Mouse (Mus musculus) heart, embryonic 11.5 days (tissue): ENCODE results near the gene Alox12b. TPM values are rescaled to one million over a fixed set of nuclear protein-coding genes. Genes with fewer than 3 reads are reported as not detected.

Source experiments
- ATAC-seq: fragments of 200-750 bp; cut with Nextera tagmentation; replicated peaks from 2 replicates; pipeline ENCODE4 v1.8.0; 2017; ENCODE audit warnings: moderate library complexity; ENCODE audit not compliant: insufficient number of reproducible peaks, low FRiP score, low TSS enrichment
- H3K27ac ChIP-seq: fragments of 300-500 bp; sonication (generic); 2 replicates; pipeline ENCODE4 v1.5.1; 2014; ENCODE audit warnings: mild to moderate bottlenecking, low read depth, low read length
- H3K27me3 ChIP-seq: fragments of 300-500 bp; sonication (generic); 2 replicates; pipeline ENCODE4 v1.6.1; 2014; ENCODE audit warnings: mild to moderate bottlenecking, low read length, mixed read lengths; ENCODE audit not compliant: control insufficient read depth, insufficient read depth
- H3K36me3 ChIP-seq: fragments of 300-500 bp; sonication (generic); 2 replicates; pipeline ENCODE4 v1.6.1; 2014; ENCODE audit warnings: mild to moderate bottlenecking, low read length, moderate library complexity, mixed read lengths; ENCODE audit not compliant: control insufficient read depth, insufficient read depth
- H3K4me1 ChIP-seq: fragments of 300-500 bp; sonication (generic); 2 replicates; pipeline ENCODE4 v1.6.1; 2014; ENCODE audit warnings: low read length; ENCODE audit not compliant: control insufficient read depth, insufficient read depth
- H3K4me2 ChIP-seq: fragments of 300-500 bp; sonication (generic); 2 replicates; pipeline ENCODE4 v1.6.1; 2014; ENCODE audit warnings: mild to moderate bottlenecking, moderate library complexity
- H3K4me3 ChIP-seq: fragments of 300-500 bp; sonication (generic); 2 replicates; pipeline ENCODE4 v1.5.1; 2014; ENCODE audit warnings: low read depth, low read length
- H3K9ac ChIP-seq: fragments of 300-500 bp; sonication (generic); 2 replicates; pipeline ENCODE4 v1.6.1; 2014; ENCODE audit warnings: mild to moderate bottlenecking, low read depth, low read length, moderate library complexity
- H3K9me3 ChIP-seq: fragments of 300-500 bp; sonication (generic); replicated peaks from 2 replicates; pipeline ENCODE4 v1.6.1; 2016; ENCODE audit warnings: low read length; ENCODE audit not compliant: control insufficient read depth
- WGBS: fragments of 180-500 bp; shearing (Covaris S2); extraction: QIAGEN DNeasy Blood & Tissue Kit; methylation state at CpG from one replicate; pipeline ENCODE4 v1.1.7; 2014; ENCODE audit not compliant: insufficient replicate concordance; 5-methylcytosine and 5-hydroxymethylcytosine counted together
- polyA plus RNA-seq: library from polyadenylated mRNA; unstranded; fragments of >200 nt; fragmentation: Nextera tagmentation; extraction: Ambion mirVana; gene quantifications from 2 replicates; pipeline ENCODE4 v1.2.1, GENCODE M21; 2014

The Alox12b gene
- polyA plus RNA-seq, 1 experiment from 2014 or later, result not detected

DNA sequence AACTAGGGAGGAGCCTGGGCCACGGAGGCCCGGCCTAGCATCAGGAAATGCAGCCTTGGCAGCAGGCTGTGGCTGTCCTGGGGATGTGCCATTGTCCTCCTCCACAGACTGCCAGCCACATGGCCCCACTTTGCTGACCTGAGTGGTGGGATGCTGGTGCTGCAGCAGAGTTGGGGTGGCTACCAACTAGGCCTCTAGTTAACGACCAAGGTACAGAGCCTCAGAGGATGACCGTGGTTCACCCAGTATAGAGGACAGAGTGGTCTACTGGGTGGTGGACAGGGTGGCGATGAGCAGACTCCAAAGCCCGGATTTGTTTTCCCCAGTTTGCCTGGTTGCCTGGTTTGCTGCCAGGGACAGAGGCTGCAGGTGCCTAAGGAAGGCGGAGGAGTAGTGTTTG is 17.9 kb downstream of the Alox12b start:
- Histone ChIP-seq H3K27me3 (0 out of 2 replicates have a peak, but pooled peaks cover under 1% of the 10 kb centered on the region), H3K4me3 (no peak overlapping the region), H3K9ac (no peak overlapping the region), H3K27ac (no peak overlapping the region), H3K36me3 (no peaks in the 10 kb centered on the region), H3K9me3 (no peaks in the 10 kb centered on the region), H3K4me1 (0 out of 2 replicates have a peak, but pooled peaks cover 2% of the 10 kb centered on the region), H3K4me2 (no peak overlapping the region)
- no peak for ATAC-seq
- 72% methylated on average over 7 of the region's 7 CpGs for WGBS

DNA sequence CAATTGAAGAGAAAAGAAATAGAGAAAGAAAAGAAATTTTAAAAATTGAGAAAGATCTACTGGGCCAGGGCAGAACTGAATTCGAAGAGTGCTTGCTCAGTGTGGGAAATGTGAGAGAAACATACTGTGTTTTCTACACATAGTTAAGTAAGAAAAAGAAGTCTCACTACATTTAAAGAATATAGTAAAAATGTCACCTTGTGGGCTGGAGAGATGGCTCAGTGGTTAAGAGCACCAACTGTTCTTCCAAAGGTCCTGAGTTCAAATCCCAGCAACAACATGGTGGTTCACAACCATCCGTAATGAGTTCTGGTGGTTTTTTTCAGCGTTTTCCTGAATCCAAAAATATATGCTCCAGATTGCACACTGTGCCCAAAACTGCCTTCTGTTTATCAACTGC is 21.7 kb downstream of the Alox12b start:
- H3K9ac ChIP-seq, result no peak overlapping the region
- H3K4me3 ChIP-seq, result no peak overlapping the region
- H3K9me3 ChIP-seq, result no peaks in the 10 kb centered on the region
- ATAC-seq, result no peak
- 72% methylated on average over 3 of the region's 3 CpGs for WGBS
- H3K27me3 ChIP-seq, result no peaks in the 10 kb centered on the region
- H3K36me3 ChIP-seq, result no peaks in the 10 kb centered on the region
- H3K27ac ChIP-seq, result no peak overlapping the region
- no peak overlapping the region for H3K4me2 ChIP-seq
- H3K4me1 ChIP-seq, result 0 out of 2 replicates have a peak, but pooled peaks cover 2% of the 10 kb centered on the region

DNA sequence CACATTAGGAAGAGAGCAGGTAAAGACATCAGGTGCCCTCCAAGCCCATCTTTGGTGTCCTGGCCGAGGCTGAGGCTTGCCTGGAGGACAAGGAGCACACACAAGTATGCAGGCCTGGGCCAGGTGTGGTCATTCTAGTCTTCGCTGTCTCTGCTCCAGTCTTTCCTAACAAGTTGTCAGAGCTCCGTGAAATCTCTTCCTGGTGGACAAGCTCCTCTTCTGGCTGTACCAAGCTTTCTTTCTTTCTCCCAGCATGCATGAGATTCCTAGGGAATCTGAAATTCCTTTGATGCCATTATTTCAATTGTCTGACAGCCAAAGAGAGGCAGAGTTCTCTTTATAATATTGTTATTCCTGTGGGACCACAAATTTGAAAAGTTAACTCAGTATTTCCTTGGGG is 22.7 kb downstream of the Alox12b start:
- no peaks in the 10 kb centered on the region for H3K27me3 ChIP-seq
- H3K9me3 ChIP-seq, result no peaks in the 10 kb centered on the region
- no peak overlapping the region for H3K9ac ChIP-seq
- H3K27ac ChIP-seq, result no peak overlapping the region
- 0 out of 2 replicates have a peak, but pooled peaks cover 2% of the 10 kb centered on the region for H3K4me1 ChIP-seq
- H3K36me3 ChIP-seq, result no peaks in the 10 kb centered on the region
- 41% methylated on average over 3 of the region's 3 CpGs for whole genome bisulfite sequencing
- H3K4me3 ChIP-seq, result no peak overlapping the region
- no peak for ATAC-seq
- H3K4me2 ChIP-seq, result no peak overlapping the region

DNA sequence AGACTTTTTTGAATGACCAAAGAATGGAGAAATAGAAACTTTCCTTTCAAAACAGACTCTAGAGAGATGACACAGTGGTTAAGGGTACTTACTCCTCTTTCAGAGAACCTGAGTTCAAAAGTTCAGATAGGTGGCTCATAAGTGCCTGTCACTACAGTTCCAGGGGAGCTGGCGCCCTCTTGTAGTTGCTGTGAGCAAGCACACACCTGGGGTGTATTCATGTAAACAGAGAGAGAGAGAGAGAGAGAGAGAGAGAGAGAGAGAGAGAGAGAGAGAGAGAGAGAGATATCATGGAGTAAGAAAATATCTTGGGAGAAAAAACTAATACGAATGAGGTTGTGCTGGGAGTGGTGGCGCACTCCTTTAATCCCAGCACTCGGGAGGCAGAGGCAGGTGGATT is 23.3 kb downstream of the Alox12b start:
- ATAC-seq, result no peak
- Histone ChIP-seq H3K4me2 (no peak overlapping the region), H3K36me3 (no peaks in the 10 kb centered on the region), H3K4me3 (no peak overlapping the region), H3K27me3 (no peaks in the 10 kb centered on the region), H3K9me3 (no peaks in the 10 kb centered on the region), H3K27ac (no peak overlapping the region), H3K9ac (no peak overlapping the region), H3K4me1 (no peaks in the 10 kb centered on the region)
- WGBS, result 83% methylated on average over 4 of the region's 4 CpGs

DNA sequence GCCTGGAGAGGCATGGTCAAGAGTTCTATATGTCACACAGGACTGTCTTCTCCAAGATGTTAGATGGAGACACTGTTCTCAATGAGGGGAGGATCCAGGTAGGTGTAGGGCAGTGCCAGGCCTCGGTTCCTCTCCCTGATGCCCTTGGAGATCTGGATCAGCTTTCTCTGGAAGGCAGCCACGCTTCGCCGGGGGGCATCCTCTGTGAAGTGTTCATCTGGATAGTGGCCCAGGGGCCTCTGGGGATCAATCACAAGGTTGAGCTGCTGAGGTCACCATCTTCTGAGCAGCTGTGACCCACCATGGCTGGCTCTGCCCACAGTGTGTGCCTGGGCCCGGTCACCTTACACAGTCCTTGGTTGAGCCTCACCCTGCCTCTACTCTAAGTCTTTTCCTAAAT is 28.2 kb downstream of the Alox12b start:
- no peaks in the 10 kb centered on the region; the same call in none of the 2 replicates for H3K27me3 ChIP-seq
- H3K9ac ChIP-seq, result no peak overlapping the region
- no peak for ATAC-seq
- no peak overlapping the region for H3K27ac ChIP-seq
- H3K9me3 ChIP-seq, result no peaks in the 10 kb centered on the region
- H3K4me1 ChIP-seq, result no peaks in the 10 kb centered on the region
- H3K36me3 ChIP-seq, result no peaks in the 10 kb centered on the region
- H3K4me3 ChIP-seq, result no peak overlapping the region
- no peak overlapping the region for H3K4me2 ChIP-seq
- 81% methylated on average over 5 of the region's 5 CpGs for WGBS

- H3K4me3 ChIP-seq, result no peak overlapping the region
- H3K27ac ChIP-seq, result no peak overlapping the region
- no peak for ATAC-seq
- H3K9ac ChIP-seq, result no peak overlapping the region
- H3K4me1 ChIP-seq, result no peaks in the 10 kb centered on the region
- H3K9me3 ChIP-seq, result no peaks in the 10 kb centered on the region
- no peaks in the 10 kb centered on the region for H3K36me3 ChIP-seq
- H3K27me3 ChIP-seq, result no peaks in the 10 kb centered on the region; the same call in none of the 2 replicates
- WGBS, result 70% methylated on average over 6 of the region's 6 CpGs
- H3K4me2 ChIP-seq, result no peak overlapping the region
Observed at GRCm38 (mm10) chr11:69185936-69186335, 29.1 kb downstream of the Alox12b start.

GRCm38 (mm10) chr11:69192840-69193239 is 36.1 kb downstream of the Alox12b start:
- H3K27ac ChIP-seq, result no peak overlapping the region
- WGBS, result 7% methylated on average over 1 of the region's 1 CpGs
- H3K36me3 ChIP-seq, result no peaks in the 10 kb centered on the region
- ATAC-seq, result no peak
- H3K9ac ChIP-seq, result no peak overlapping the region
- H3K4me3 ChIP-seq, result no peak overlapping the region
- peaks cover 21% of the 10 kb centered on the region for H3K27me3 ChIP-seq
- no peak overlapping the region for H3K4me2 ChIP-seq
- H3K4me1 ChIP-seq, result peaks cover 7% of the 10 kb centered on the region
- H3K9me3 ChIP-seq, result no peaks in the 10 kb centered on the region

- no peak overlapping the region for H3K9ac ChIP-seq
- no peak overlapping the region for H3K4me3 ChIP-seq
- peaks cover 7% of the 10 kb centered on the region for H3K4me1 ChIP-seq
- H3K27me3 ChIP-seq, result peaks cover 24% of the 10 kb centered on the region
- H3K36me3 ChIP-seq, result no peaks in the 10 kb centered on the region
- no peak overlapping the region for H3K27ac ChIP-seq
- no peaks in the 10 kb centered on the region for H3K9me3 ChIP-seq
- WGBS, result 7% methylated on average over 5 of the region's 5 CpGs
- no peak for ATAC-seq
- peak overlapping the region; percentile 60 for H3K4me2 ChIP-seq
Observed at GRCm38 (mm10) chr11:69196766-69197165, 40.0 kb downstream of the Alox12b start.

DNA sequence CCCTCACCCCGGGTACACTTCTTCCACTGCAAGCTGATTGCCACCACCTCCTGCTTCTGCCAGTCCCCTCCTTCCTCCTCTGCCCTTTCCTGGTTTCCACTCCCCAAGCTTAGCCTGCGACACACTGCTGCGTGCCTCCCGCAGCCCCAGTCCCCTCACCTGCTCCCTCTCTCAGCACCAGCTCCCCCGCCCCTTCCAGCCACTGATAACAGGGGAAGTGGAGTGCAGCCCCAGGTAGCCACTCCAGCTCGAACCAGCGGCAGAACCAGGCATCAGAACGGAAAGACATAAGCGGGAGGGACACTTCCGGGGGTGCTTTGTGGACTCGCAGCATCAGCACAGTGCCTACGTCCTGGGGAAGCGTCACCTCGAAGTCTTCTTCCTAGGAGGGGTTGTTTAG is 40.4 kb downstream of the Alox12b start:
- peak overlapping the region; percentile 55 for H3K9ac ChIP-seq
- no peaks in the 10 kb centered on the region for H3K36me3 ChIP-seq
- no peak for ATAC-seq
- no peak overlapping the region for H3K27ac ChIP-seq
- 1% methylated on average over 14 of the region's 14 CpGs for WGBS
- peaks cover 7% of the 10 kb centered on the region for H3K4me1 ChIP-seq
- H3K9me3 ChIP-seq, result no peaks in the 10 kb centered on the region
- peak overlapping the region; percentile 23; the same call in 1 of the 2 replicates for H3K4me3 ChIP-seq
- peak overlapping the region; percentile 60 for H3K4me2 ChIP-seq
- H3K27me3 ChIP-seq, result peaks cover 24% of the 10 kb centered on the region
